Mouse (Mus musculus) hindbrain, embryonic 12.5 days (tissue): ENCODE measurements around the gene Spg20. TPM values are rescaled to one million over a fixed set of nuclear protein-coding genes. Genes with fewer than 3 reads are reported as not detected.
A peak's percentile ranks its signal among the peaks of the same experiment; 100 is the strongest.

Experiments
- ATAC-seq: fragments of 200-750 bp; cut with Nextera tagmentation; 2 replicates; pipeline ENCODE4 v1.8.0; 2017; ENCODE audit warnings: moderate TSS enrichment; ENCODE audit not compliant: low FRiP score
- H3K27ac ChIP-seq: fragments of 300-500 bp; sonication (generic); 2 replicates; pipeline ENCODE4 v1.5.1; 2016; ENCODE audit warnings: mild to moderate bottlenecking
- H3K27me3 ChIP-seq: fragments of 300-500 bp; sonication (generic); 2 replicates; pipeline ENCODE4 v1.6.1; 2016; ENCODE audit warnings: mild to moderate bottlenecking
- H3K36me3 ChIP-seq: fragments of 300-500 bp; sonication (generic); 2 replicates; pipeline ENCODE4 v1.6.1; 2016; ENCODE audit warnings: mild to moderate bottlenecking
- H3K4me1 ChIP-seq: fragments of 300-500 bp; sonication (generic); 2 replicates; pipeline ENCODE4 v1.6.1; 2016
- H3K4me2 ChIP-seq: fragments of 300-500 bp; sonication (generic); replicated peaks from 2 replicates; pipeline ENCODE4 v1.6.1; 2016; ENCODE audit warnings: mild to moderate bottlenecking
- H3K4me3 ChIP-seq: fragments of 300-500 bp; sonication (generic); 2 replicates; pipeline ENCODE4 v1.5.1; 2016; ENCODE audit warnings: mild to moderate bottlenecking
- H3K9ac ChIP-seq: fragments of 300-500 bp; sonication (generic); 2 replicates; pipeline ENCODE4 v1.6.1; 2016; ENCODE audit warnings: mild to moderate bottlenecking, moderate library complexity
- H3K9me3 ChIP-seq: fragments of 300-500 bp; sonication (generic); replicated peaks from 2 replicates; pipeline ENCODE4 v1.6.1; 2016; ENCODE audit warnings: mild to moderate bottlenecking
- WGBS: fragments of 180-500 bp; shearing (Covaris S2); methylation state at CpG from one replicate; pipeline ENCODE4 v1.1.7; 2016; 5-methylcytosine and 5-hydroxymethylcytosine counted together
- polyA plus RNA-seq: library from polyadenylated mRNA; unstranded; fragments of >200 nt; fragmentation: Nextera tagmentation; extraction: Ambion mirVana; gene quantifications from 2 replicates; pipeline ENCODE4 v1.2.1, GENCODE M21; 2016

Gene Spg20
- polyA plus RNA-seq, 1 experiment from 2014 or later = 47.1 TPM

GRCm38 (mm10) chr3:55084781-55085180 lies 27.1 kb upstream of the Spg20 start:
- Histone ChIP-seq H3K4me2 (no peak overlapping the region), H3K4me1 (peaks cover 4% of the 10 kb centered on the region; the same call in 1 of the 2 replicates), H3K9me3 (no peaks in the 10 kb centered on the region), H3K36me3 (no peaks in the 10 kb centered on the region), H3K27ac (no peak overlapping the region), H3K27me3 (no peaks in the 10 kb centered on the region), H3K4me3 (no peak overlapping the region), H3K9ac (no peak overlapping the region)
- ATAC-seq = no peak
- WGBS = 59% methylated on average over 6 of the region's 6 CpGs

GRCm38 (mm10) chr3:55085716-55086115 lies 26.2 kb upstream of the Spg20 start:
- no peaks in the 10 kb centered on the region for H3K36me3 ChIP-seq
- H3K4me1 ChIP-seq = peaks cover 4% of the 10 kb centered on the region; the same call in 1 of the 2 replicates
- no peak overlapping the region for H3K4me3 ChIP-seq
- WGBS = 64% methylated on average over 3 of the region's 3 CpGs
- no peak overlapping the region for H3K27ac ChIP-seq
- no peaks in the 10 kb centered on the region for H3K9me3 ChIP-seq
- ATAC-seq = no peak
- no peak overlapping the region for H3K9ac ChIP-seq
- no peaks in the 10 kb centered on the region for H3K27me3 ChIP-seq
- H3K4me2 ChIP-seq = no peak overlapping the region

- H3K9me3 ChIP-seq = no peaks in the 10 kb centered on the region
These were observed 25.0 kb upstream of the Spg20 start for GRCm38 (mm10) chr3:55086948-55087347.

GRCm38 (mm10) chr3:55087360-55087759 lies 24.5 kb upstream of the Spg20 start:
- no peak overlapping the region for H3K27ac ChIP-seq
- H3K36me3 ChIP-seq = no peaks in the 10 kb centered on the region
- no peaks in the 10 kb centered on the region for H3K27me3 ChIP-seq
- no peaks in the 10 kb centered on the region for H3K9me3 ChIP-seq
- no peak overlapping the region for H3K4me2 ChIP-seq
- no peak overlapping the region for H3K9ac ChIP-seq
- no peak for ATAC-seq
- 66% methylated on average over 4 of the region's 4 CpGs for WGBS
- H3K4me1 ChIP-seq = peaks cover 4% of the 10 kb centered on the region; the same call in 1 of the 2 replicates
- H3K4me3 ChIP-seq = no peak overlapping the region

More at GRCm38 (mm10) chr3:55086948-55087347, 25.0 kb upstream of the Spg20 start:
- no peak for ATAC-seq
- H3K4me3 ChIP-seq = no peak overlapping the region
- 87% methylated on average over 5 of the region's 5 CpGs for WGBS
- no peak overlapping the region for H3K4me2 ChIP-seq
- H3K36me3 ChIP-seq = no peaks in the 10 kb centered on the region
- H3K27ac ChIP-seq = no peak overlapping the region
- H3K9ac ChIP-seq = no peak overlapping the region
- H3K4me1 ChIP-seq = peaks cover 4% of the 10 kb centered on the region; the same call in 1 of the 2 replicates
- H3K27me3 ChIP-seq = no peaks in the 10 kb centered on the region

GRCm38 (mm10) chr3:55088359-55088758 lies 23.5 kb upstream of the Spg20 start:
- peaks cover 4% of the 10 kb centered on the region; the same call in 1 of the 2 replicates for H3K4me1 ChIP-seq
- H3K9me3 ChIP-seq = no peaks in the 10 kb centered on the region
- WGBS = 76% methylated on average over 4 of the region's 4 CpGs
- H3K9ac ChIP-seq = no peak overlapping the region
- no peaks in the 10 kb centered on the region for H3K36me3 ChIP-seq
- H3K4me3 ChIP-seq = no peak overlapping the region
- H3K4me2 ChIP-seq = no peak overlapping the region
- no peak for ATAC-seq
- no peaks in the 10 kb centered on the region for H3K27me3 ChIP-seq
- no peak overlapping the region for H3K27ac ChIP-seq

- Histone ChIP-seq H3K27me3 (no peaks in the 10 kb centered on the region), H3K36me3 (no peaks in the 10 kb centered on the region), H3K27ac (no peak overlapping the region), H3K9me3 (no peaks in the 10 kb centered on the region), H3K4me3 (no peak overlapping the region), H3K9ac (no peak overlapping the region), H3K4me2 (no peak overlapping the region), H3K4me1 (peaks cover 4% of the 10 kb centered on the region; the same call in 1 of the 2 replicates)
- ATAC-seq = no peak
- WGBS = 71% methylated on average over 3 of the region's 3 CpGs
These were observed 23.1 kb upstream of the Spg20 start for GRCm38 (mm10) chr3:55088843-55089242.

GRCm38 (mm10) chr3:55089291-55089690 lies 22.6 kb upstream of the Spg20 start:
- H3K27ac ChIP-seq = no peak overlapping the region
- H3K9ac ChIP-seq = no peak overlapping the region

GRCm38 (mm10) chr3:55093161-55093560 lies 18.7 kb upstream of the Spg20 start:
- H3K9ac ChIP-seq = no peak overlapping the region
- H3K4me3 ChIP-seq = no peak overlapping the region
- WGBS = 71% methylated on average over 1 of the region's 1 CpGs
- no peak overlapping the region for H3K4me2 ChIP-seq
- no peaks in the 10 kb centered on the region for H3K36me3 ChIP-seq
- H3K4me1 ChIP-seq = peaks cover 13% of the 10 kb centered on the region
- no peaks in the 10 kb centered on the region for H3K9me3 ChIP-seq
- ATAC-seq = no peak
- H3K27ac ChIP-seq = no peak overlapping the region
- H3K27me3 ChIP-seq = no peaks in the 10 kb centered on the region

More at GRCm38 (mm10) chr3:55089291-55089690, 22.6 kb upstream of the Spg20 start:
- H3K4me3 ChIP-seq = no peak overlapping the region
- no peaks in the 10 kb centered on the region for H3K36me3 ChIP-seq
- no peak overlapping the region for H3K4me2 ChIP-seq
- H3K4me1 ChIP-seq = peaks cover 4% of the 10 kb centered on the region; the same call in 1 of the 2 replicates
- 84% methylated on average over 4 of the region's 4 CpGs for WGBS
- no peaks in the 10 kb centered on the region for H3K9me3 ChIP-seq
- ATAC-seq = no peak
- H3K27me3 ChIP-seq = no peaks in the 10 kb centered on the region

GRCm38 (mm10) chr3:55095968-55096654 lies 15.8 kb upstream of the Spg20 start:
- peak overlapping the region; percentile 22; the same call in 1 of the 2 replicates for H3K4me2 ChIP-seq
- H3K36me3 ChIP-seq = no peaks in the 10 kb centered on the region
- 25% methylated on average over 8 of the region's 8 CpGs for WGBS
- H3K27ac ChIP-seq = peak overlapping the region; percentile 79
- H3K9ac ChIP-seq = no peak overlapping the region
- peaks cover 15% of the 10 kb centered on the region for H3K4me1 ChIP-seq
- H3K4me3 ChIP-seq = no peak overlapping the region
- H3K27me3 ChIP-seq = no peaks in the 10 kb centered on the region
- no peaks in the 10 kb centered on the region for H3K9me3 ChIP-seq
- peak; percentile 75 for ATAC-seq

- no peaks in the 10 kb centered on the region for H3K36me3 ChIP-seq
- H3K4me1 ChIP-seq = peaks cover 15% of the 10 kb centered on the region
- H3K27me3 ChIP-seq = no peaks in the 10 kb centered on the region
- H3K9me3 ChIP-seq = no peaks in the 10 kb centered on the region
- peak overlapping the region; percentile 79 for H3K27ac ChIP-seq
- H3K4me2 ChIP-seq = peak overlapping the region; percentile 22; the same call in 1 of the 2 replicates
- 63% methylated on average over 2 of the region's 2 CpGs for WGBS
- no peak overlapping the region for H3K4me3 ChIP-seq
- ATAC-seq = peak; percentile 27; the same call in 1 of the 2 replicates
- no peak overlapping the region for H3K9ac ChIP-seq
These were observed 15.3 kb upstream of the Spg20 start for GRCm38 (mm10) chr3:55096655-55097005.

- Histone ChIP-seq H3K36me3 (no peaks in the 10 kb centered on the region), H3K27me3 (no peaks in the 10 kb centered on the region), H3K4me2 (no peak overlapping the region), H3K27ac (peak overlapping the region; percentile 1; the same call in 1 of the 2 replicates), H3K9ac (no peak overlapping the region), H3K9me3 (no peaks in the 10 kb centered on the region), H3K4me3 (no peak overlapping the region), H3K4me1 (peaks cover 15% of the 10 kb centered on the region)
- 78% methylated on average over 2 of the region's 2 CpGs for WGBS
- ATAC-seq = no peak
These were observed 14.7 kb upstream of the Spg20 start for GRCm38 (mm10) chr3:55097186-55097585.

GRCm38 (mm10) chr3:55098014-55098413 lies 13.9 kb upstream of the Spg20 start:
- no peak overlapping the region for H3K27ac ChIP-seq
- H3K36me3 ChIP-seq = no peaks in the 10 kb centered on the region
- H3K9me3 ChIP-seq = no peaks in the 10 kb centered on the region
- H3K9ac ChIP-seq = no peak overlapping the region
- peak; percentile 87 for ATAC-seq
- H3K4me3 ChIP-seq = no peak overlapping the region
- H3K4me2 ChIP-seq = no peak overlapping the region
- H3K4me1 ChIP-seq = peaks cover 15% of the 10 kb centered on the region
- H3K27me3 ChIP-seq = no peaks in the 10 kb centered on the region
- 16% methylated on average over 2 of the region's 2 CpGs for WGBS

- WGBS = 71% methylated on average over 11 of the region's 11 CpGs
These were observed 12.9 kb upstream of the Spg20 start for GRCm38 (mm10) chr3:55098990-55099389.

More at GRCm38 (mm10) chr3:55098990-55099389, 12.9 kb upstream of the Spg20 start:
- ATAC-seq = no peak
- no peak overlapping the region for H3K4me2 ChIP-seq
- H3K4me1 ChIP-seq = peaks cover 15% of the 10 kb centered on the region
- H3K36me3 ChIP-seq = no peaks in the 10 kb centered on the region
- H3K9me3 ChIP-seq = no peaks in the 10 kb centered on the region
- no peak overlapping the region for H3K27ac ChIP-seq
- H3K4me3 ChIP-seq = no peak overlapping the region
- no peak overlapping the region for H3K9ac ChIP-seq
- no peaks in the 10 kb centered on the region for H3K27me3 ChIP-seq
